Mouse (Mus musculus) CH12.LX (cell line): ENCODE measurements around the gene G430095P16Rik.

Source experiments
- CTCF ChIP-seq, 2 experiments: IDR thresholded peaks in 1 of 2; conservative IDR thresholded peaks in 1 of 2; 2 replicates each; pipeline ENCODE4 v1.5.1; 2011 to 2012; ENCODE audit warnings: low read depth in 2 of 2, low read length in 2 of 2, improper control_type of control experiment in 1 of 2, inconsistent platforms in 1 of 2, mild to moderate bottlenecking in 1 of 2, moderate library complexity in 1 of 2
- HCFC1 ChIP-seq: IDR thresholded peaks from 2 replicates; pipeline ENCODE4 v1.6.1; 2012; ENCODE audit warnings: low read depth, mild to moderate bottlenecking, inconsistent platforms, low read length, improper control_type of control experiment
- MAX ChIP-seq: IDR thresholded peaks from 2 replicates; pipeline ENCODE4 v1.6.1; 2011; ENCODE audit warnings: low read length, improper control_type of control experiment
- MEF2A ChIP-seq: IDR thresholded peaks from 2 replicates; pipeline ENCODE4 v1.6.1; 2014; ENCODE audit warnings: low read depth, mild to moderate bottlenecking, inconsistent platforms, low read length, improper control_type of control experiment, borderline replicate concordance
- POLR2A ChIP-seq: IDR thresholded peaks from 2 replicates; pipeline ENCODE4 v1.6.1; 2011; ENCODE audit warnings: low read depth, mild to moderate bottlenecking, improper control_type of control experiment, low read length
- ZKSCAN1 ChIP-seq: IDR thresholded peaks from 2 replicates; pipeline ENCODE4 v1.6.1; 2012; ENCODE audit warnings: low read depth, inconsistent platforms, low read length, improper control_type of control experiment, borderline replicate concordance

GRCm38 (mm10) chr8:84735597-84735996 is 12.8 kb downstream of the G430095P16Rik start:
- TF ChIP-seq POLR2A (no peak), MAX (no peak), MEF2A (no peak), CTCF (conservative IDR thresholded peaks at IDR 0.05 in 1 of 2, IDR thresholded peaks at IDR 0.05 in 1 of 2; ENCODE audit: low read depth in 2 of 2, low read length in 2 of 2) (no peak), ZKSCAN1 (no peak), HCFC1 (no peak)
